Mouse (Mus musculus): Measurements from ENCODE around the gene Zswim7. TPM values are rescaled to one million over a fixed set of nuclear protein-coding genes. Genes with fewer than 3 reads are reported as not detected.

The Zswim7 gene
- polyA plus RNA-seq, 1 experiment = 38.5 TPM

DNA sequence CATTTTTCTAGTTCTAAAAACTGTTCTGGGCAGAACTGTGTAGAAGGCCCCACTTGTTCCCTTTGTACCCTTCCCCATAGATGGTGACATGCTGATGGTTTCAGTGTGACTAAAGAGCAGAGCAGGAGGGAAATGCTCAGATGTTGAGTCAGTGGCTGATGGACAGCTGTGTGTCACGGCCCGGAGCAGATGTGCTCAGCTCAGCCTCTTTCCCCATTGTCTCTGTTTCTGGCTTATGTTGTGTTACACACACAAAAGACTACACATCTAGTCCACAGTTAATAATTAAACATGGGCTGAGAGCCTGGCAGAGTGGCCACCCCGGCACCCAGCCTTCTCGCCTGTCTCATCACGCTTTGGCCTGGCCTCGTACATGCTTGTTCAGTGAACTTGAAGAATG, 63.4 kb downstream of the Zswim7 start:
- Histone ChIP-seq H3K27me3 (replicated peaks; ENCODE audit: control insufficient read depth, insufficient read depth, low read length) (no peaks in the 10 kb centered on the region), H3K4me3 (ENCODE audit: insufficient read depth, low read depth, low read length) (no peak overlapping the region), H3K4me1 (ENCODE audit: control insufficient read depth, insufficient read depth, low read length) (peaks cover 7% of the 10 kb centered on the region; the same call in 1 of the 2 replicates), H3K36me3 (ENCODE audit: control insufficient read depth, insufficient read depth, low read length) (no peaks in the 10 kb centered on the region), H3K27ac (ENCODE audit: insufficient read depth, low read depth, low read length) (no peak overlapping the region)
- peak; percentile 52 for DNase-seq
- 39% methylated on average over 6 of the region's 6 CpGs for WGBS
- TF ChIP-seq CTCF (conservative IDR thresholded peaks at IDR 0.05; ENCODE audit: insufficient read depth, insufficient read length, low read depth, low read length) (no peak), POLR2A (IDR thresholded peaks at IDR 0.05; ENCODE audit: low read depth, low read length) (no peak)

Other genes with a start within 250 kb of the Zswim7 start
- gene Adora2b, start 32.4 kb downstream of the Zswim7 start, polyA plus RNA-seq (2012; rRNA removed) = 5.4 and 7.6 TPM in 2 replicates
- 10.1 and 12.2 TPM in 2 replicates for gene Ttc19, start 98 bp upstream of the Zswim7 start, polyA plus RNA-seq (2012; rRNA removed)
- gene Pigl, start 177.1 kb upstream of the Zswim7 start, polyA plus RNA-seq (2012; rRNA removed) = 7.1 and 8.7 TPM in 2 replicates
- 110 and 127 TPM in 2 replicates for gene Ncor1, start 177.2 kb upstream of the Zswim7 start, polyA plus RNA-seq (2012; rRNA removed)